Mouse (Mus musculus) stomach, postnatal 0 days (tissue): ENCODE measurements around the gene Tmem109.
A peak's percentile ranks its signal among the peaks of the same experiment; 100 is the strongest.

Experiments used
- CTCF ChIP-seq: IDR thresholded peaks from 2 replicates; pipeline ENCODE4 v1.5.1; 2016; ENCODE audit warnings: antibody characterized with exemption, low read depth, mild to moderate bottlenecking, moderate library complexity
- EP300 ChIP-seq: optimal IDR thresholded peaks from 2 replicates; pipeline ENCODE3; 2016; ENCODE audit warnings: antibody characterized with exemption

- TF ChIP-seq CTCF (peak; percentile 31; the same call in 1 of the 2 replicates), EP300 (no peak)
These were observed 12.4 kb downstream of the Tmem109 start for GRCm38 (mm10) chr19:10869241-10869885.
